Mouse (Mus musculus) embryonic facial prominence, embryonic 15.5 days (tissue): ENCODE data around the gene Mrpl50. TPM values are rescaled to one million over a fixed set of nuclear protein-coding genes. Genes with fewer than 3 reads are reported as not detected.

Experiments
- ATAC-seq: fragments of 200-750 bp; cut with Nextera tagmentation; 2 replicates; pipeline ENCODE4 v1.8.0; 2017; ENCODE audit warnings: low read depth, moderate TSS enrichment; ENCODE audit not compliant: insufficient number of reproducible peaks, low FRiP score, low TSS enrichment
- H3K27ac ChIP-seq: fragments of 300-500 bp; sonication (generic); replicated peaks from 2 replicates; pipeline ENCODE4 v1.5.1; 2015; ENCODE audit warnings: mild to moderate bottlenecking, inconsistent platforms
- H3K27me3 ChIP-seq: fragments of 300-500 bp; sonication (generic); 2 replicates; pipeline ENCODE4 v1.6.1; 2015; ENCODE audit warnings: inconsistent platforms
- H3K36me3 ChIP-seq: fragments of 300-500 bp; sonication (generic); 2 replicates; pipeline ENCODE4 v1.6.1; 2015; ENCODE audit warnings: mild to moderate bottlenecking, inconsistent platforms
- H3K4me1 ChIP-seq: fragments of 300-500 bp; sonication (generic); 2 replicates; pipeline ENCODE4 v1.6.1; 2015; ENCODE audit warnings: inconsistent platforms
- H3K4me2 ChIP-seq: fragments of 300-500 bp; sonication (generic); replicated peaks from 2 replicates; pipeline ENCODE4 v1.6.1; 2015; ENCODE audit warnings: mild to moderate bottlenecking, inconsistent platforms
- H3K4me3 ChIP-seq: fragments of 300-500 bp; sonication (generic); replicated peaks from 2 replicates; pipeline ENCODE4 v1.5.1; 2015; ENCODE audit warnings: mild to moderate bottlenecking, inconsistent platforms
- H3K9ac ChIP-seq: fragments of 300-500 bp; sonication (generic); 2 replicates; pipeline ENCODE4 v1.6.1; 2015; ENCODE audit warnings: inconsistent platforms
- H3K9me3 ChIP-seq: fragments of 300-500 bp; sonication (generic); replicated peaks from 2 replicates; pipeline ENCODE4 v1.6.1; 2016; ENCODE audit warnings: inconsistent platforms
- WGBS: fragments of 180-500 bp; shearing (Covaris S2); methylation state at CpG from one replicate; pipeline ENCODE4 v1.1.7; 2015; 5-methylcytosine and 5-hydroxymethylcytosine counted together
- polyA plus RNA-seq: library from polyadenylated mRNA; unstranded; fragments of >200 nt; fragmentation: Nextera tagmentation; extraction: Ambion mirVana; gene quantifications from 2 replicates; pipeline ENCODE4 v1.2.1, GENCODE M21; 2015

Mrpl50 gene
- polyA plus RNA-seq: 66.4 and 68.9 TPM in 2 replicates

DNA sequence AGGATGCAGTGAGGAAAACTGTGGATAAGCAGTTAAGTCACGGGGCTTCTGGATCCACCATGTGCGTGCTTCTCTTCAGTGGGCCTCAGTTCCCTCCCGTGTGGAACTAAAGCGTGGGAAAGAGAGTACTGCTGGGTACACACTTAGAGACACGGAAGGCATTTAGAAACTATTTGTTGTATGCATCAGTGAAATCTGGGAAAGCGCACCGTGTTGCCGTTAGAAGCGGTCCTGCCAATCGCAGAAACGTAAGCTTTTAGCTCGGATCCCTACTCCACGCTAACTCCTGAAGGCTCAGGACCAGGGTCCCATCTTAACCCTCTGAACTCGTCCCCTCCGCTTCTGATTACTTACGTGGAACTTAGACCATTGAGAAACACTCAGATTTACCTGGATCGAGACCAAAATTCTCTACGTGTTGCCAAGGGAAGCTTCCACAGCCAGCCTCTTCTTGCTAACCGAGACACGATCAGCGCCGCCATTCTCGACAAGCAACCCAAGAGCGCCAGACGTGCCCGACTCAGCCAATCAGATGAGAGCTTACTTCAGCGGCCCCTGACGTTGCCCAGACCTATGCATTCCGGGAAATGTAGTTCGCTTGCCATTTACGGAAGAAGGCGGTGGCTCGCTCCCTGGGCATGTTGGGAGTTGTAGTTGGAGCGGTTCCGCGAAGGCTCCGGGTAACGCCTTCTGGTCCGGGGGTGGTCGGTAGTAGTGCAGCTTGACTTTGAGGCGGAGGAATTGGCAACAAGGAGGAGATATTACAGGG is at the start of gene Mrpl50, which contains the start of gene Zfp189:
Gene Mrpl50, minus strand, starts transcription at position 522 of the 769 bp plus-strand sequence.
Gene Zfp189, plus strand, starts transcription at position 605 of the 769 bp plus-strand sequence.
- under 1% methylated on average over 41 of the region's 41 CpGs for WGBS
- ATAC-seq: peak; percentile 99
- Histone ChIP-seq H3K27ac (peak within 1 kb of the TSS; percentile 83), H3K36me3 (peaks cover 25% of the 10 kb centered on the region), H3K4me1 (peaks cover 13% of the 10 kb centered on the region), H3K9ac (peak within 1 kb of the TSS; percentile 58), H3K4me2 (peak within 1 kb of the TSS; percentile 61), H3K27me3 (no peaks in the 10 kb centered on the region), H3K9me3 (no peaks in the 10 kb centered on the region), H3K4me3 (peak within 1 kb of the TSS; percentile 76)

DNA sequence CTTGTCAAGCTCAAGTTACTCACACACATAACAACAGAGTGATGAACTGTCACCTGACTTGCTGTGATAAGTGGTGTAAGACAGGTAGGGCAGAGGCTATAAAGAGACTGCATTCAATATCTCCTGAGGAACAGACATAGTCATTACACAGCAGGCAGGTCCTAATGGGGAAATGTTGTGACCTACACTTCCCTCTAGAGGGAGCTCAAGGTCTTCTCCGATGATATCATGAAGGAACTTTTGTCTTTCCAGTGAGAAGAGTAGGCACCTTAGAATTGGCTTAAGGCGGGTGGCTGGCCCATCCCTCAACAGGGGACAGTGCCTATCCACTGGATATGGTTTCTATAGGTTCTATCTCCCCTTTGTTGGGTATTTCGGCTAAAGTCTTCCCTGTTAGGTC is 46.7 kb upstream of the Mrpl50 start:
- Histone ChIP-seq H3K27me3 (no peaks in the 10 kb centered on the region), H3K9me3 (no peaks in the 10 kb centered on the region), H3K9ac (no peak overlapping the region), H3K27ac (no peak overlapping the region), H3K36me3 (no peaks in the 10 kb centered on the region), H3K4me3 (no peak overlapping the region), H3K4me2 (no peak overlapping the region), H3K4me1 (no peaks in the 10 kb centered on the region)
- WGBS: 17% methylated on average over 3 of the region's 3 CpGs
- ATAC-seq: 0 out of 2 replicates have a peak, but pooled peaks have one; percentile 54

DNA sequence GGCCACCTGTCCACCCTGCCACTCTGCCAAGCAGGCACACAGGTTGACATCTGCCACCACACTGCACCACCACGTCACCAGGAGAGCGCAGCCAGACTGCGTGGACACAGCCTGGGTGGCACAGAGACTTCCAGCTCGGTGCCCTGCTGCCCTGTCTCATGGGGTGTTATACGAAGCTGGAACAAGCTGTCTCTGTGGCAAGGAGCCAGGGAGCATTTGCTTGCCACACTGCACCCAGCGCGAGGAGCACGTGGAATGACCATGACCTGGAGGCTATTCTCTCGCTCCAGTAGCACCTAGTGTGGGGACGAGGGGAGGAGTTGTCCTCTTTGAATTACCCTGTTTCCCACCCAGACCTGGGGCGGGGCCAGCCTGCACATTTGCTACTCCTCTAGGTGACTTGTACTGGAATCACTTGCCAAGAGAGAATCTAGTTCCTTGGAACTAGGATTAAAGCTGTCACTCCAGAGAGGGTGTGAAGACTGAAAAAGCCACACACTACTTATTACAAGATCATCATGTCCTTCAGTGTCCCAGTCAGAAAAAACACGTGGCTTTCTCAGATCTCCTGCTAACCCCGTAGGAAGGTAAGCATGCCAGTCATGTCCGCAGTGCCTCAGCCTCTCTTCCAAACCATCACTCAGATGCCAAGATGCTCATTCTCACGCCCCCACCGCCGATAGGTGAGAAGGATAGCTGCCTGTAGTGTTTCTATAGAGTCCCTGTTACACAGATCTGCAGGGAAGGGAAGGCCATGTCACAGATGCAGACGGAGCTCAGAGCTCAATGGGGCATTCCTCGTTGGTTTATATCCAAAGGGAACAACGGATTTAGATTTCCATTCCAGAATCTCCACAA is 39.3 kb upstream of the Mrpl50 start:
- whole genome bisulfite sequencing: 70% methylated on average over 20 of the region's 20 CpGs
- ATAC-seq: peak; percentile 69
- Histone ChIP-seq H3K4me2 (no peak overlapping the region), H3K4me3 (no peak overlapping the region), H3K4me1 (no peaks in the 10 kb centered on the region), H3K27me3 (no peaks in the 10 kb centered on the region), H3K9me3 (no peaks in the 10 kb centered on the region), H3K36me3 (no peaks in the 10 kb centered on the region), H3K27ac (no peak overlapping the region), H3K9ac (no peak overlapping the region)

DNA sequence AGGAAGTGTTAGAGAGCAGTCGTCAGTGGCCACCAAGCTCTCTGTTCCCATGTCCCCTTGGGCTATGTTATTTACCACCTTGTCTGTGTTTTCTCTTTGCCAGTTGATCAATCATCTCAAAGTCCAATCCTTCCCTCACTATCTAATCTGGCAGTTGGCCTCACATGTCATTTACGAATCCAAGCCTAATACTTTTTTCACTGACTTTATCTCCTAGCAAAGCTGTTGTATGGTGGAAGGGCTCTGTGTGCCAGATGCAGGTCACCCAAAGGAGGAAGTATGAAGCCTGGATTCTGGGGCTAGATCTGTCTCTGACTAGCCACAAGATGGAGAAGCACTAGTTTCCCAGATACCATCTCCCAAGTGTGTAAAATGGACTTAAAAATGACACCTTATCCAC is 37.3 kb upstream of the Mrpl50 start:
- 68% methylated on average over 2 of the region's 2 CpGs for WGBS
- no peak overlapping the region for H3K9ac ChIP-seq
- H3K36me3 ChIP-seq: no peaks in the 10 kb centered on the region
- H3K27me3 ChIP-seq: no peaks in the 10 kb centered on the region
- H3K4me2 ChIP-seq: no peak overlapping the region
- no peak overlapping the region for H3K27ac ChIP-seq
- ATAC-seq: no peak
- no peak overlapping the region for H3K4me3 ChIP-seq
- no peaks in the 10 kb centered on the region for H3K9me3 ChIP-seq
- no peaks in the 10 kb centered on the region for H3K4me1 ChIP-seq

DNA sequence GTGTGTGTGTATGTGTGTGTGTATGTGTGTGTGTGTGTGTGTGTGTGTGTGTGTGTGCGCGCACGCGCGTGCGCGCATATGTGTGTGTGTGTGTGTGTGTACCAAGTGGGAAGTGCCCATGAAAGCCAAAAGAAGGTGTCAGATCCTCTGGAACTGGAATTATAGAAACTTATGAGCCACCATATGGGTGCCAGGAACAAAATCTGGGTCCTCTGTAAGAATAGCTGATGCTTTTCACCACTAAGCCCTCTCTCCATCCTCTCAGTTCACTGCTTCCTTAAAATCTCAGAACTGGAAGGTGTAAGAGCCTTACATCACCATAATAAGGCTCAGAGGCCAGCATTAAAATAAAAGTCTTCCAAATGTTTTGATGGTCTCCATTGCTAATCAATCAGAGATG is 36.5 kb upstream of the Mrpl50 start:
- no peak for ATAC-seq
- 91% methylated on average over 7 of the region's 7 CpGs for WGBS
- no peak overlapping the region for H3K27ac ChIP-seq

DNA sequence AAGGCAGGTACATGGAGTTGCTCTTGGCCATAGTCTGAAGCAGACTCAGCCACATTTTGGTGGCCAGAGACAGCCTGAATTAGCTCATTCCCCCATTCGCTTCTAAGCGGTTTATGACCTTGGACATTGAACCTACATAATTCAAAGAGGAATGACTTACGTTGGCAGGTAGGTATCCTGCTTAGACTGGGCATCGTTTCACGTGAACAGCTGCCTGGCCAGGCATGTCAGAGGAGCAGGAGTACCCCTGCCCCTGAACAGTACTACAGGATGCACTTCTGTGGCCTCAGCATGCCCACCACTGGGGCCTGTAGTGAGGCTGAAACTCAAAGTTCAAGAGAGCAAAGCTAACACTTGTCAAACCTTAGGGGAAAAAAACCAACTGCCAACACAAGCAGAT is 32.5 kb upstream of the Mrpl50 start:
- H3K27ac ChIP-seq: no peak overlapping the region

More for the DNA sequence above, 36.5 kb upstream of the Mrpl50 start:
- no peak overlapping the region for H3K4me3 ChIP-seq
- no peak overlapping the region for H3K9ac ChIP-seq
- H3K36me3 ChIP-seq: no peaks in the 10 kb centered on the region
- no peaks in the 10 kb centered on the region for H3K27me3 ChIP-seq
- no peaks in the 10 kb centered on the region for H3K4me1 ChIP-seq
- H3K4me2 ChIP-seq: no peak overlapping the region
- no peaks in the 10 kb centered on the region for H3K9me3 ChIP-seq

DNA sequence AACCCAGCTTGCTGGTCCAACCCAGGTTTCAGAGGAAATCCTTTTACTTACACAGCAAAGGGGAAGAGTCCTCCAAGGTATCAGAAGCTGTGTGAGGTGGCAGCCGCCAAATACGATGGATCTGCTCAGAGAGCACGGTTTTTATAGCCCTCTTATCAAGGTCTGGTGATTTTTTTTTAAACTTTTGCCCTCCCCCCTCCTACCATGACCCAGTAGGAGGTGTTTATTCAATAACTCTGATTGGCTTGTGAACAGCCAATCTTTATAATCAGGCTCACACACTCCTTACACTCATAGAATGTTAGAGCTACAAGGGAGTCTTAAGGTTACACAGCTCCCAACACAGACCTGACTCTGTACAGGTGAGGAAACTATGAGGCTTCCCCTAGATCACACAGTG is 28.5 kb upstream of the Mrpl50 start, which contains the start of gene Aldob:
Gene Aldob, minus strand, starts transcription at position 164 of the 400 bp plus-strand sequence.
- 70% methylated on average over 3 of the region's 3 CpGs for WGBS
- Histone ChIP-seq H3K4me3 (no peak within 1 kb of the TSS), H3K36me3 (no peaks in the 10 kb centered on the region), H3K4me1 (no peaks in the 10 kb centered on the region), H3K27me3 (no peaks in the 10 kb centered on the region), H3K4me2 (no peak within 1 kb of the TSS), H3K9ac (no peak within 1 kb of the TSS), H3K9me3 (no peaks in the 10 kb centered on the region), H3K27ac (no peak within 1 kb of the TSS)
- no peak for ATAC-seq

More for the DNA sequence above, 32.5 kb upstream of the Mrpl50 start:
- Histone ChIP-seq H3K9ac (no peak overlapping the region), H3K4me3 (no peak overlapping the region), H3K9me3 (no peaks in the 10 kb centered on the region), H3K4me2 (no peak overlapping the region), H3K36me3 (no peaks in the 10 kb centered on the region), H3K27me3 (no peaks in the 10 kb centered on the region), H3K4me1 (no peaks in the 10 kb centered on the region)
- ATAC-seq: no peak
- WGBS: 88% methylated on average over 5 of the region's 5 CpGs

DNA sequence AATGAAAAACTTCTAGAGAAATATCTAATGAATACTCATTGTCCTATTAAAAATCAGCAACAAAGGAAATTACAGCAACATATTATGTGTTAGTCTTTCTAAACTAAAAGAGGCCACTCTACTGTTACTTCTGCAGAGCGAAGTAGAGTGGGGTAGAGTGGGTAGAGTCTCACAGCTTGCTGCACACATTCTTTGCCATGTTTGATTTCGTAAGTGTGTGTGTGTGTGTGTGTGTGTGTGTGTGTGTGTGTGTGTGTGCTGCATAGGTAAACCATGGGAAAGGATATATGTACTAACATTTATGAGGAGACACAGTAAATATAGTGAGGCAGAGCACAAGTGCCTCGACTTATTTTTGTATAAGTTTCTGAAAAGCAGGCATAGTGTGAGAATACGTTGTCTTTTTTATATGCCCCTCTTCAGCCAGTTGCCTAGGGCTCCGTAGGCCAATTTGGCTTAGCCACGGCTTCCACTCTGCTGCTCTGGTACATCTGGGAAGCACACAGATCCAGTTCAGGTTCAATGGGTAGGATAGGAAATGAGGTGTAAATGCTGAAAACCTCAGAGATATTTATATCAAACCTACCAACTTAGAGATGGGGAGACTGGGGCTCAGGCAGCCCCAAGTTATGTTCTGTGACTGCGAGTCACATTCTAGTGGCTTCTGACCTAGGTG is 26.8 kb upstream of the Mrpl50 start:
- H3K4me2 ChIP-seq: no peak overlapping the region
- no peak overlapping the region for H3K9ac ChIP-seq
- H3K4me3 ChIP-seq: no peak overlapping the region
- no peak for ATAC-seq
- 85% methylated on average over 7 of the region's 7 CpGs for WGBS
- H3K9me3 ChIP-seq: no peaks in the 10 kb centered on the region
- no peaks in the 10 kb centered on the region for H3K27me3 ChIP-seq
- H3K4me1 ChIP-seq: no peaks in the 10 kb centered on the region
- H3K36me3 ChIP-seq: no peaks in the 10 kb centered on the region
- H3K27ac ChIP-seq: no peak overlapping the region

DNA sequence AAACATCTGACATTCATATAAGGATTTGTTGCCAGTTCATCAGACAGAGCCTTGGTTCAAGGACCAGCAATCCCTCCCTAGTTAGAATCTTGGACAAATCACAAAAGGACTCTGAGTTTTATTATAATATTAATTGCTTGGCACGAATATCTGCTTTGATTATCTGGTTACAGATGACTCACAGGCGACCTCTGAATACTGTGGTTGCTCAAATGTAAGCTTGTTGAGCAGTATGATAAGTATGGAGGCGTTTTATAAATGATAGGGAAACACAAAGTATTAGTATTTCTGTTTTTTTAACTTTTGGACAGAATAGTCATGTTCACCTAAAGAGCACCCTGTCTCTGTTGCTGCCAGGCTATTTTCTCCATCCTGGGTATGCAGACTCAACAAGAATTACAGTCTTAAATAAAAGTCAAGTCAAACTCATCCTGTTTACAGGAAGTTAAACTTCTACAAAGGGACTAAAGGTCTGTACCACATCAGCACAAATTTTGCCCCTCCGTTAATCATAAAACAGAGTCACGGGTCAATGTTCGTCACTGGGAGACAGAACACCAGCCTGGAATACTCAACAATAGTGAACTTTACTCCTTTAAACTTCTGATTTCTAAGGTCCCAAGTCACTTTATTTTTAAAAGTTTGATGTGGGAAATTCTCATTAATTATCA is 26.1 kb upstream of the Mrpl50 start:
- Histone ChIP-seq H3K4me2 (no peak overlapping the region), H3K4me3 (no peak overlapping the region), H3K9ac (no peak overlapping the region), H3K27me3 (no peaks in the 10 kb centered on the region), H3K36me3 (no peaks in the 10 kb centered on the region), H3K27ac (no peak overlapping the region), H3K4me1 (no peaks in the 10 kb centered on the region), H3K9me3 (no peaks in the 10 kb centered on the region)
- ATAC-seq: no peak
- 68% methylated on average over 6 of the region's 6 CpGs for WGBS

DNA sequence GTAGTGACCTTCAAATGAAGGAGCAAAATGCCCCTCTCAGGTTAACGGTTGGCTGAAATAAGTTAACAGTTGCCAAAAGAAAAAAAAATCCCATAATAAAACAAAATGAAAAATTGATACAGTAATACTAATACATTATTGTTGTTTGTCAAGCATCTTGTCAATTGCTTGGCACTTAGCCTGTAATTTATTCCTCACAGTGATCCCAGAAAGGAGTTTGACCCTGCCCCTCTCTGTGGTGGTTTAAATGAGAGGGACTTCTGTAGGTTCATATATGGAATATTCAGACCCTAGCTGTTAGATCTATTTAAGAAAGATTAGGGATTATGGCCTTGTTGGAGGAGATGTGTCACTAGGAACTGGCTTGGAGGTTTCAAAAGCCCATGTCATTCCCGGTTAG is 25.1 kb upstream of the Mrpl50 start:
- Histone ChIP-seq H3K9me3 (no peaks in the 10 kb centered on the region), H3K9ac (no peak overlapping the region), H3K4me2 (no peak overlapping the region), H3K36me3 (no peaks in the 10 kb centered on the region), H3K27ac (no peak overlapping the region), H3K4me1 (no peaks in the 10 kb centered on the region), H3K27me3 (no peaks in the 10 kb centered on the region), H3K4me3 (no peak overlapping the region)
- no peak for ATAC-seq
- WGBS: 83% methylated on average over 2 of the region's 2 CpGs
